Mouse (Mus musculus) CD4-positive helper T cell, adult 2 months (primary cell): ENCODE measurements at regions not wholly inside any gene's neighbourhood (a gene's known extent, or its start where the extent isn't known, plus 50 kb on each side); places are given as distances from the start of the nearest gene placed in this dataset.
"Not testable (repeated sequence)": the region's sequence is repeated elsewhere in the genome, so short reads cannot be mapped to it uniquely, and the experiment has no call there.

Source experiments
- DNase-seq: peaks from one replicate; pipeline ENCODE4 v3.0.0-alpha.2; 2012; ENCODE audit warnings: low read depth, missing footprints, low spot score

DNA sequence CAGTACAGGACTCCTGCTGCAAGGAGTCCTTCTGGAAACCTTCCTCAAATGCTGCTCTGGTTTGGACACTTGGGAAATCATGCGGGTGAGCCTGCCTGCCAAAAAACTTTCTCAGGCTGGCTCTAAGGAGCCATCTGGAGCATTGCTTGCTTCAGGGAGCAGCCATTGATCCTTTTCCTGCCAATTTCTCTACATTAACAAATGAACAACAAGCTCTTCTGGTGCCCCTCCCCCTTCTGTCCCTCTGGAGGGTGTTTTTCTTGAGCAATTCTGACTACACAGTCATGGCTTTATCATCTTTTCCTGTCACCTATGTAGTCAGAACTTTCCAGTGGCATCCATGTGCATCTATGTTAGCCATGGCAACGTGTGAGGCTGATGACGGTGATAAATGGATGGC, 84.5 kb downstream of the Fam43a start:
- no peak for DNase-seq

- DNase-seq = peak; percentile 60
Observed at GRCm38 (mm10) chr16:30686536-30686935, 87.0 kb downstream of the Fam43a start.

DNA sequence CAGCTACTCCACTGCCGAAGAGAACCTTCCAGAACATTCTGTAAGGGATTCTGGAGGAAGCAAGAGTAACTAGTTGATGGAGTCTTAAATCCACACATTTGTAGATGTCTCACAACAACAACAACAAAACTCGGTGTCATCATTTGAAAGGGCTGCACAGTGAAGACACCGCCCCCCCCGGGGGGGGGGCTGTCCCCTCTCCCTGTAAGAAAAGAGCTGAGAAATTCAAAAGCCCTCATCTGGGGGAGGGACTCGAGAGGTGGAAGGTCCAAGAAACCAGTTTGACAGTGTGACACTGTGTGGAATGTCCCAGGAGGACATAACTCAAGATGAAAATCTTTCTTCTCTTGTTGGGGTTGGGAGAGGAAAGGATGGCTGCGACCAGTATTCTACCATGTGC, 87.7 kb downstream of the Fam43a start:
- DNase-seq = no peak

GRCm38 (mm10) chr16:30687682-30688081, 88.2 kb downstream of the Fam43a start:
- no peak for DNase-seq

GRCm38 (mm10) chr16:30690531-30690930, 91.0 kb downstream of the Fam43a start:
- no peak for DNase-seq

DNA sequence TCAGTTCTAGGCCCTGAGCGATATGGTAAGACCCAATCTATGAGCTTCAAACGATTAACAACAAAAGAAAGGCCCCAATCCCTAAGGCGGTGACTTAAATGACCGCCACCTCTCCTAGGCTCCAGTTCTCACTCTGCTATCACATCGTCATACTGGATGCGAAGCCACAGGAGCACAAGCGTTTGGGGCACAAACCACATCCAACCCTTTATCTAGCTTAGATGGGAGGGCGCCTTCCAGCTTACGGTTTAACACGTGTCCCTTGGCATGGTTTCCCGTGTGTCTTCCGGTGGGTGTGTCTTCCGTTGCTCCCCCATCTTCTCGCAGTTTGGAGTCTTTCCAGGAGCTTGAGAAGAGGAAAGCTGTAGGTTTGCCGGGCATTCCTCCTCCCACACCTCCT, 92.4 kb downstream of the Fam43a start:
- peak; percentile 37 for DNase-seq

DNA sequence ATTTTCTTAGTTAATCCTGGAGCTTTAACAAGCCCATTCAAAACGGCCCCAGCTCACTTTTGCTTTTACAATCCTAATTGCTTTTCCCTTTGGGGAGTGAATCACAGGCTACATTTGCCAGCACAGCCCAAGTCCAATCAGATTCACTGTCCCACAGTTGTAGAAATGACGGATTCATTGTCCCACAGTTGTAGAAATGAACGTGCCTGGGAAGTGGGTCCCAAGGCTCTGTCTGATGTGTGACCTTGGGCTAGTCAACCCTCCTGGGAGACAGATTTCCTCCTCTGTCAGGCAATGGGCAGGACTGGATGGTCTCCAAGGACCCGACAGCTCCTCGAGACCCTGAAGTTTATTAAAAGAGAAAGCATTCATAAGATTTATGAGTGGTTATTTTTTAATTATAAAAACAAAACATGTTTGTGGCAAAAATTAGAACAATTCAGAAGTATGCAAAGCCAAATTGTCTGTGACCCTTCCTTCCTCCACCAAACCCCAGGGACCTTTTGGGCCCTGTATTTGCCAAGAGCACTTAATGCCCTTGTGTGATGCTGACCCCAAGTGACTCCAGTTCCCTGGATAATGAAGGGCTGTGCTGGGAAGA, 93.1 kb downstream of the Fam43a start:
- no peak for DNase-seq

GRCm38 (mm10) chr16:30693206-30693605, 93.7 kb downstream of the Fam43a start:
- no peak for DNase-seq

DNA sequence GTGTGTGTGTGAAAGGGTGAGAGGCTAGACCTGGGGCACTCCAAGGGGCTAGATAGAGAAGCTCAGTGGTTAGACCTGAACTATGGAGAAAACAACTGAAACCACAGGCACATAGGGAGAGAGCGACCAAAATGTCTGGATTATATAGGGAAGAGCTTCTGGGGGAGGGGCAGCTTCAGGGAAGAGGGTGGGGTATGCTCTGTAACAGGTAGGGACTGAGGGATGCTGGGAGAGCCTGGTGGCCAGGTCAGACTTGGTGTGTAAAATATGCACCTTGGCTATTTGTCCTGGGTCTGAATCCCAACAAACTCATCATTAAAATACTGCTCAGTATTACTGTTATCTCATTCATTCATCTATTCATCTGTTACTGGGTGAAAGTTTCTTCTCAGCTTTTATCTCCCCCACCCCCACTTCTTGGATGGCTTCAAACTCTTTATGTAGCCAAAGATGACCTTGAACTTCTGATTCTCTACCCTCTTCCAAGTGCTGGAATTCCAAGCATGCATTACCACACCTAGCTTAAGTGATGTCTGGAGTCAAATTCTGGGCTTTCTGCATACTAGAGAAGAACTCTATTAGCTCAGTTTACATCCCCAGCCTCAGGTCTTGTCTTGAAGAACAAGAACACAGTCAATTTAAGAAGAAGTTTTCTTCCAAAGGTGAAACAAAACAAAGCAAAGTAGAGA, 94.5 kb downstream of the Fam43a start:
- DNase-seq = no peak

DNA sequence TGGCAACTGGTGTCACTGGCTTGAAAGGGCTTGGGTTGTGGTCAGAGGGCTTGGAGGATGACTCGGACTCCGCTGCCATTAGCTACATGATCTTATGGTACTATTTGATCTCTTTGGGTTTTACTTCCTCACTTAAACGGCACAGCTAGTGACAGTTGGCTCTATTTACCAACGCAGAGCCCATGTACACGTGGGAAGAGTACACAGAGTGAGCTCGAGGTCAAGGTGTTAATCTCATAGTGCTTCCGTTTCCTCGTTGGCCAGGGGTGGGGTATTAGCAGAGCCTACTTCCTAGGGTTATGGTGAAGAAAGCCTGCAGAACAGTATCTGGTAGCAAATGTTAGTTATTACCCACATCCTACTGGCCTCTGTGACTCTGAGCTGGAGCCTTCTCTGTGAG, 96.2 kb downstream of the Fam43a start:
- DNase-seq = no peak

DNA sequence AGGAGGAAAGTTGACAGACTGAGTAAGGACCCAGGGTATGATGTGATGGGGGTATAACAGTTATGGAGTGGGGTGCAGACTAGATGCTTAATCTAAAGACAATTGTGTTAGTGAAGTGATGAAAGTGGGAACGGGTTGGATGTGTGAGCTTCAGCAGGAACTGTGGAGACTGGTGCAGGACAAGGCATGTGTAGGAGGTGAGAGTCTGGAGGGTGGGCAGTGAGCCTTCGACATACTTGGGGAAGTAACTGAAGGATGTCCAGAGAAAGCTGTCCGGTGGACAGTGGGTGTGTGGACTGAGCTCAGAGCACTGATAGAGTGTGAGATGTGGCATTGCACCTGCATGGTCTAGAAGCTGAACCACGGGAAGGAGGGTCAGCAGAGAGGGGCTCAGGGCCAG, 97.7 kb downstream of the Fam43a start:
- DNase-seq = no peak

GRCm38 (mm10) chr16:30697806-30698205, 98.3 kb downstream of the Fam43a start:
- DNase-seq = no peak

- no peak for DNase-seq
Observed at GRCm38 (mm10) chr16:30703831-30704230, 104.3 kb downstream of the Fam43a start.

GRCm38 (mm10) chr16:30709501-30709900, 110.0 kb downstream of the Fam43a start:
- no peak for DNase-seq

- DNase-seq = no peak
Observed at GRCm38 (mm10) chr16:30709975-30710374, 110.5 kb downstream of the Fam43a start.

DNA sequence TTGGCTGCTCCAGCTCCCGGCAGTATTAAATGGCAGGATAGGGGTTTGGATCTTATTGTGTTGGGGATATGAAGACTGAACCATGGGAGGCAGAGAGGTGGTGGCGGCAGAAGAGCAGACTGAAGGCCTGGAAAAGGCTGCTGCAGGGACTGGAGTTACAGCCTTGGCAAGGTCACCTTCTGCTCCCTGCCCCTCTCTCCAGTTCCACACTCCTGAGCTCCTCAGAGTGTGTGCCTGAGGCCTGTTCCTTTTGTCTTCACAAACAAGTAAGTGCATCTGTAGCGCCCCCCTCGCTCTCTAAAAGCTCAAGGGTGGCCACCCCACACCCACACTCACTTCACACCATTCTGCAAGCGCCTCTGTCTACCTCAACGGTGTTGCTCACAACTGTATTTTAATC, 113.0 kb downstream of the Fam43a start:
- DNase-seq = no peak

GRCm38 (mm10) chr16:30717577-30717976, 118.1 kb downstream of the Fam43a start:
- DNase-seq = not testable (repeated sequence)

DNA sequence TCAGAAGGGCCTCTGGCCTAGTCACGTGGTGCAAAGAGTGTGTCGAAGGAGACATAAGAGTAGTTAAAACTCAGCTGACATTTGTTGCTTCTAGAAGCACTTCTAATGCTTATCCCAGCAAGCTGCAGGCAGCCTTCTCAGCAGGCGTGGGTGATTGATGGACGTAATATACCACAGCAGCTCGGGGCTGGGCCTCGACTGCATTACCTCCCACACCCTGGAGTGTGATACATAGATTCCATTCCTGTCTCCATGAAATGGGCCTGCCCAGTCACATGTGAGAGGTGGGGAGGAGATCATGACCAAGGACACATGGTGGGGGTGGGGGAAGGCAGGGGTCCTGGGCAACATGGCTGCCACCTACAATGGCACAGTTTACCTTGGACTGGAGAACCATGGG, 121.3 kb downstream of the Fam43a start:
- DNase-seq = peak; percentile 40

DNA sequence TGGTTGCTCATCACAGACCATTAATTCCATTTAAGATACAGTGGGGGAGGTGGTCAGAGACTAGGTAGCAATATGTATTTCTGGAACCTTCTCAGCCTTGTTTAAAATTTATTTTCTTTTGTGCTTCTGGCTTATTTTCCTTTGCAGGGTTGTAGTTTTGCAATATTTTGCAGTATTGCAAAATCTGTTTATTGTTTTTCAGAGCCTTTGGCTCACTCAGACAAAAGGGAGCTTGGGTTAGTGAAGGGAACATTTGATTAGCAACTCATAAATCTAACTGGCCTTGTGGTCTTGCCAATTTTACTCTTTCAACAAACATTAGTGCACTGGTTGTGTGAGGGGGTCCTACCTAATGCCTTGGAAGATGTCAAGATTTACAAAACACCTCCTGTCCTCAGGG, 121.7 kb downstream of the Fam43a start:
- DNase-seq = no peak

- peak; percentile 71 for DNase-seq
Observed at GRCm38 (mm10) chr16:30722372-30722771, 122.8 kb downstream of the Fam43a start.

GRCm38 (mm10) chr16:30724591-30724990, 125.1 kb downstream of the Fam43a start:
- DNase-seq = no peak

- no peak for DNase-seq
Observed at GRCm38 (mm10) chr16:30732770-30733415, 133.4 kb downstream of the Fam43a start.

GRCm38 (mm10) chr16:30733478-30733877, 134.0 kb downstream of the Fam43a start:
- DNase-seq = no peak
